7 mouse cellular contexts compared by ENCODE assay signal in genomic region chr6:31038445-31038844, GRCm38 (mm10).
DNase-seq lines count a peak whose midpoint lies in the region; ATAC-seq and TF ChIP-seq lines count a peak whose summit lies in the region.
"Not testable (repeated sequence)": the region's sequence is repeated elsewhere in the genome, so short reads cannot be mapped to it uniquely, and the experiment has no call there.

No protein-coding gene starts in this region.

- H3K9me3 ChIP-seq in ES-E14 (ENCODE audit: control insufficient read depth, insufficient read depth, low read depth, low read length); embryonic facial prominence, embryonic 10.5 days; heart, embryonic 13.5 days; intestine, postnatal 0 days (ENCODE audit: control insufficient read depth); liver, embryonic 14.5 days (ENCODE audit: control insufficient read depth, low read length); midbrain, embryonic 11.5 days (ENCODE audit: control insufficient read depth, low read length): not testable (repeated sequence)

- in situ Hi-C loops in ES-E14 (cut with MboI; ENCODE audit: low sequenced_read_pairs in 2 of 2, unreplicated experiment in 2 of 2): loop anchor here in 1 of 2 experiments (10.0 kb wide), 1 partner anchor 504 kb away; no protein-coding TSS in a partner anchor

- peak overlapping the region; percentile 36; the same call in 1 of the 2 replicates for H3K4me2 ChIP-seq in heart, embryonic 13.5 days
- H3K4me2 ChIP-seq in intestine, postnatal 0 days (replicated peaks; ENCODE audit: low read depth): peak overlapping the region; percentile 38
- not testable (repeated sequence) for H3K4me2 ChIP-seq in liver, embryonic 14.5 days (ENCODE audit: low read depth); midbrain, embryonic 11.5 days

- H3K4me3 ChIP-seq in ES-E14 (ENCODE audit: insufficient read depth in 1 of 2, low read depth in 1 of 2, low read length in 2 of 2, poor library complexity in 1 of 2, severe bottlenecking in 1 of 2); embryonic facial prominence, embryonic 10.5 days; heart, embryonic 13.5 days; liver, embryonic 14.5 days (ENCODE audit: insufficient read depth in 1 of 2, low read depth in 2 of 2, low read length in 2 of 2); midbrain, embryonic 11.5 days (ENCODE audit: low read depth, low read length): not testable (repeated sequence)
- peak overlapping the region; percentile 11; the same call in 1 of the 2 replicates for H3K4me3 ChIP-seq in intestine, postnatal 0 days (ENCODE audit: low read depth, low read length)

- H3K27me3 ChIP-seq in embryonic facial prominence, embryonic 10.5 days (replicated peaks; ENCODE audit: low read depth, poor library complexity, severe bottlenecking); heart, embryonic 13.5 days (replicated peaks); intestine, postnatal 0 days (replicated peaks; ENCODE audit: control insufficient read depth, insufficient read depth, low read length); liver, embryonic 14.5 days (ENCODE audit: control insufficient read depth, insufficient read depth, low read length); midbrain, embryonic 11.5 days (ENCODE audit: control insufficient read depth, insufficient read depth, low read length): not testable (repeated sequence)

- ATAC-seq in heart, embryonic 13.5 days (ENCODE audit: extremely low read depth, insufficient number of reproducible peaks, low FRiP score, low TSS enrichment); intestine, postnatal 0 days; liver, embryonic 14.5 days (ENCODE audit: insufficient read depth); midbrain, embryonic 11.5 days (ENCODE audit: low FRiP score): not testable (repeated sequence)

- not testable (repeated sequence) for TF ChIP-seq EP300 in liver, embryonic 14.5 days (IDR thresholded peaks at IDR 0.05; ENCODE audit: low read depth)

- H3K36me3 ChIP-seq in ES-E14 (ENCODE audit: control insufficient read depth, insufficient read depth, low read length, poor library complexity, severe bottlenecking); embryonic facial prominence, embryonic 10.5 days (replicated peaks); heart, embryonic 13.5 days; intestine, postnatal 0 days (ENCODE audit: control insufficient read depth, insufficient read depth); liver, embryonic 14.5 days (replicated peaks; ENCODE audit: control insufficient read depth, insufficient read depth, low read depth); midbrain, embryonic 11.5 days (ENCODE audit: control insufficient read depth, insufficient read depth, low read length): not testable (repeated sequence)

- not testable (repeated sequence) for TF ChIP-seq POLR2A in brain, embryonic 14.5 days (IDR thresholded peaks at IDR 0.05; ENCODE audit: borderline replicate concordance, extremely low read depth, insufficient read depth, insufficient read length, poor library complexity, severe bottlenecking)

- peak; percentile 36 for DNase-seq in ES-E14 (ENCODE audit: low read depth, low spot score)
- DNase-seq in brain, embryonic 14.5 days (ENCODE audit: low read depth): peak; percentile 90
- DNase-seq in embryonic facial prominence, embryonic 10.5 days (ENCODE audit: low spot score): peak; percentile 21
- DNase-seq in liver, embryonic 14.5 days (ENCODE audit: low read depth in 3 of 3, low spot score in 3 of 3): not testable (repeated sequence)
- peak; percentile 44 for DNase-seq in midbrain, embryonic 11.5 days (ENCODE audit: low spot score, missing footprints)

- not testable (repeated sequence) for H3K27ac ChIP-seq in ES-E14 (ENCODE audit: insufficient read depth, low read depth, low read length, poor library complexity, severe bottlenecking); embryonic facial prominence, embryonic 10.5 days (replicated peaks); heart, embryonic 13.5 days (replicated peaks); intestine, postnatal 0 days (ENCODE audit: low read depth, low read length); liver, embryonic 14.5 days; midbrain, embryonic 11.5 days (ENCODE audit: low read depth, low read length)

- not testable (repeated sequence) for H3K4me1 ChIP-seq in ES-E14 (ENCODE audit: control insufficient read depth in 2 of 2, insufficient read depth in 2 of 2, low read length in 2 of 2, poor library complexity in 1 of 2); embryonic facial prominence, embryonic 10.5 days; heart, embryonic 13.5 days; intestine, postnatal 0 days (replicated peaks; ENCODE audit: control insufficient read depth, insufficient read depth, low read length); liver, embryonic 14.5 days (replicated peaks; ENCODE audit: control insufficient read depth in 2 of 2, insufficient read depth in 2 of 2, low read length in 1 of 2); midbrain, embryonic 11.5 days (ENCODE audit: control insufficient read depth, insufficient read depth, low read length)

- not testable (repeated sequence) for H3K9ac ChIP-seq in ES-E14 (ENCODE audit: insufficient read depth, low read depth, low read length, poor library complexity, severe bottlenecking); heart, embryonic 13.5 days; liver, embryonic 14.5 days (replicated peaks); midbrain, embryonic 11.5 days (ENCODE audit: low read length)
- H3K9ac ChIP-seq in intestine, postnatal 0 days (ENCODE audit: low read depth, low read length): 0 out of 2 replicates have a peak overlapping the region, but pooled peaks have one; percentile 13

- 7% methylated on average over 2 of the region's 2 CpGs for WGBS in embryonic facial prominence, embryonic 10.5 days
- 6% methylated on average over 2 of the region's 2 CpGs for WGBS in heart, embryonic 13.5 days
- 7% methylated on average over 2 of the region's 2 CpGs for WGBS in intestine, postnatal 0 days
- 1% methylated on average over 2 of the region's 2 CpGs for WGBS in liver, embryonic 14.5 days (ENCODE audit: insufficient replicate concordance)
- WGBS in midbrain, embryonic 11.5 days: 5% methylated on average over 2 of the region's 2 CpGs

- TF ChIP-seq CTCF in brain, embryonic 14.5 days (IDR thresholded peaks at IDR 0.05; ENCODE audit: borderline replicate concordance, extremely low read depth, insufficient read depth, insufficient read length): peak; percentile 61; the same call in 1 of the 2 replicates
- peak; percentile 76 for TF ChIP-seq CTCF in intestine, postnatal 0 days (IDR thresholded peaks at IDR 0.05; ENCODE audit: low read depth)
- peak; percentile 42; the same call in 1 of the 2 replicates for TF ChIP-seq CTCF in liver, embryonic 14.5 days (IDR thresholded peaks at IDR 0.05; ENCODE audit: low read depth)
